ENCODE assay signal across 25 mouse cellular contexts in the genomic region with DNA sequence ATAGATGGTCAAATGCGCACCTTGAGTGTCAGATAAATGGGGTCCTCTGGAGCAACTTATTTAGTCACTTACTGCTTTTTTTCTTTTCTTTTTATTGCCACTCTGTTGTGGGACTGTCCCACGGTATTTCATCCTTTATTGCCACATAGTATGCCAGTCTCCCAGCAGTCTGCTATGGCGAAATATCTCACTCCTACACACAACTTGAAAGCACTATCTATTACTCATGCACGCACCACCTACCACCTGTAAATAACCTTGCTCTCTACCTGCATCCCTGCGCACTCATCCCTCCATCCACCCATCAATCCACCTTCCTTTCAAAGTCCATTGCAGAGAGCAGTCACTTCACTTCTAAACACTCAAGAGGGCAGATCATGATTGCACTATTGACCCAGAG.
A peak's percentile ranks its signal among the peaks of the same experiment; 100 is the strongest.
DNase-seq lines count a peak whose midpoint lies in the region; ATAC-seq lines count a peak whose summit lies in the region.
"Had no signal": no experiment of that assay in that cellular context is flagged by ENCODE, and none has a peak within 500 bp of the region (broad histone marks: within the 10 kb centered on the region; RNA-seq: fewer than 3 reads in every experiment).

No protein-coding gene starts in this region.

- H3K27me3 ChIP-seq in kidney, embryonic 14.5 days (ENCODE audit: control insufficient read depth, insufficient read depth, low read length): no peaks in the 10 kb centered on the region
- H3K27me3 ChIP-seq in limb, embryonic 10.5 days (ENCODE audit: low read depth, poor library complexity, severe bottlenecking): no peaks in the 10 kb centered on the region
- H3K27me3 ChIP-seq: heart, embryonic 12.5 days; heart, embryonic 15.5 days had no signal

- H3K9ac ChIP-seq in kidney, embryonic 14.5 days (ENCODE audit: low read depth, low read length): no peak overlapping the region
- H3K9ac ChIP-seq: forebrain, postnatal 0 days; heart, embryonic 12.5 days; heart, embryonic 15.5 days; hindbrain, embryonic 13.5 days had no signal

- no peak for DNase-seq in kidney, adult 8-10 months
- peak; percentile 75 for DNase-seq in gonadal fat pad, adult 2 months (ENCODE audit: low read depth)
- no peak for DNase-seq in limb, embryonic 10.5 days (ENCODE audit: low spot score)
- no peak for DNase-seq in c-Kit-positive CD71-positive TER-119-positive erythroid progenitor cells, embryonic 14.5 days (ENCODE audit: low spot score)
- DNase-seq: adrenal gland, adult 8-10 months; adrenal gland, postnatal 25 days; B cell, adult 2 months; cerebellum, adult 18-20 months; cerebellum, adult 9-10 months; cerebellum, postnatal 14 days; forebrain, postnatal 0 days; gastrocnemius, adult 2 months; gastrocnemius, postnatal 14 days; heart, postnatal 10 days; heart, postnatal 36 days had no signal

- H3K9me3 ChIP-seq in kidney, embryonic 14.5 days (ENCODE audit: control insufficient read depth, low read length): no peaks in the 10 kb centered on the region
- H3K9me3 ChIP-seq in limb, embryonic 10.5 days (replicated peaks): no peaks in the 10 kb centered on the region
- H3K9me3 ChIP-seq: heart, embryonic 12.5 days; heart, embryonic 15.5 days; hindbrain, embryonic 10.5 days; hindbrain, embryonic 13.5 days had no signal

- H3K4me1 ChIP-seq in kidney, embryonic 14.5 days (ENCODE audit: control insufficient read depth, insufficient read depth, low read length): no peaks in the 10 kb centered on the region
- H3K4me1 ChIP-seq in limb, embryonic 10.5 days: no peaks in the 10 kb centered on the region
- H3K4me1 ChIP-seq: heart, embryonic 12.5 days; heart, embryonic 15.5 days; hindbrain, embryonic 10.5 days; hindbrain, embryonic 13.5 days had no signal

- H3K36me3 ChIP-seq in kidney, embryonic 14.5 days (ENCODE audit: control insufficient read depth, insufficient read depth, low read length): no peaks in the 10 kb centered on the region
- no peaks in the 10 kb centered on the region for H3K36me3 ChIP-seq in limb, embryonic 10.5 days
- H3K36me3 ChIP-seq: heart, embryonic 12.5 days; heart, embryonic 15.5 days; hindbrain, embryonic 10.5 days; hindbrain, embryonic 13.5 days had no signal

- no peak overlapping the region for H3K4me3 ChIP-seq in kidney, embryonic 14.5 days (ENCODE audit: low read length)
- no peak overlapping the region for H3K4me3 ChIP-seq in limb, embryonic 10.5 days
- H3K4me3 ChIP-seq: gastrocnemius, adult 2 months; heart, embryonic 12.5 days; heart, embryonic 15.5 days; hindbrain, embryonic 10.5 days; hindbrain, embryonic 13.5 days had no signal

- H3K27ac ChIP-seq in kidney, embryonic 14.5 days (ENCODE audit: low read depth, low read length): no peak overlapping the region
- no peak overlapping the region for H3K27ac ChIP-seq in limb, embryonic 10.5 days
- H3K27ac ChIP-seq: gastrocnemius, adult 2 months; heart, embryonic 15.5 days; hindbrain, embryonic 10.5 days; hindbrain, embryonic 13.5 days had no signal

- 63% methylated on average over 5 of the region's 5 CpGs for WGBS in kidney, embryonic 14.5 days
- WGBS in limb, embryonic 10.5 days: 96% methylated on average over 5 of the region's 5 CpGs

- H3K4me2 ChIP-seq in kidney, embryonic 14.5 days (replicated peaks; ENCODE audit: low read depth, low read length): no peak overlapping the region
- H3K4me2 ChIP-seq: heart, embryonic 12.5 days; heart, embryonic 15.5 days; hindbrain, embryonic 13.5 days had no signal

- peak; percentile 52; the same call in 1 of the 2 replicates for ATAC-seq in kidney, embryonic 14.5 days (ENCODE audit: low FRiP score, low TSS enrichment)
- ATAC-seq in megakaryocyte progenitor cell, adult 5-6 weeks (replicated peaks; ENCODE audit: poor library complexity): peak; percentile 34; the same call in 1 of the 2 replicates
- ATAC-seq: activated CD4-positive, CD25-positive, alpha-beta regulatory T cell, adult 4 months; forebrain, embryonic 14.5 days; forebrain, postnatal 0 days; hindbrain, embryonic 16.5 days; intestine, embryonic 16.5 days had no signal
